Mouse (Mus musculus) bone marrow, adult 2 months (tissue): ENCODE data around the gene Gtpbp6.

Experiments used
- CTCF ChIP-seq: fragments of 200-500 bp; IDR thresholded peaks from 2 replicates; pipeline ENCODE4 v1.5.1; 2011; ENCODE audit warnings: low read length, control low read depth; ENCODE audit not compliant: control insufficient read depth, insufficient read depth
- POLR2A ChIP-seq: fragments of 200-500 bp; IDR thresholded peaks from 2 replicates; pipeline ENCODE4 v1.6.1; 2011; ENCODE audit warnings: low read depth, mild to moderate bottlenecking, control low read depth, low read length, borderline replicate concordance; ENCODE audit not compliant: control insufficient read depth

DNA sequence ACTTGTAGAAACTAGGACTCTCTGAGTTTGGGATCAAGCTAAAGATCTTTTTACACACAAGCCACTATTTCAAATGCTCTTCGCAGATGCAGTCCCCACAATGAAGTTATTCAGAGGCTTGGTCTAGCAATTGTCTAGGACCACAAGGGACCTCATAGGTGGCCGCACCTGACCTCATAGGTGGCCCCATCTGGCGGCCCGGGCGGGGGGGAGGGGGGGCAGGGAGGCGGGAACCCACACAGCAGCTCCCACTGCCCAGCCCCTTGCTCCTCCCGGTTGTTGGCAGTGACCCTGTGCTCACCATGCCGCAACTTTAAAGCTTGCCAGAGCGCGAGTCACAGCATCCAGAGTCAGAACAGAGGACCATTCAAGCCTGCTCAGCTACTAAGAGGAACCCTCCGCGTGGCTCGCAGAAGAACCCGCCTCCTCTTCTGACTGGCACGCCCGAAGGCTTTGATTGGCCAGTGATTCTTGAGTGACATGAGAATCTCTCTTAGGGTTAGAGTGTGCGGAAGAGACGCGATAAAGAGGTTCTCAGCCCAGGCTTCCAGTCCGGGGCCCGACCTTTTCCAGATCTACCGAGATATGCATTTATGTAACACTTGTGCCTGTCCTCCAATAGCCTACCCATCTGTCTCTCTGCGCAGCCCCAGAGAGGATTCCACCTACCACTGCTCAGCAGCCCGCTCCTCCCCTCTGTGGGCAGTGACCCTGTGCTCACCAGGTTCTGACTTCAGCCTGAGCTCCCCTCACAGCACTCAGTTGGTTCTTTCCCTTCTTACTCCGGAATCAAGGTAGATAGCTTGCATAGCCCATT is 13.8 kb downstream of the Gtpbp6 start, which contains the start of gene Gm35315:
- no peak for TF ChIP-seq CTCF
- no peak for TF ChIP-seq POLR2A
